Mouse (Mus musculus): ENCODE measurements around the gene Zranb2.

Zranb2 gene

GRCm38 (mm10) chr3:157533964-157534785 is at the start of gene Zranb2:
Gene Zranb2, plus strand, starts transcription at chr3:157534160.
- DNase-seq: peak; percentile 95

- DNase-seq: no peak
These were observed 41.9 kb upstream of the Zranb2 start for GRCm38 (mm10) chr3:157492043-157492442.

- DNase-seq: no peak
These were observed 31.7 kb upstream of the Zranb2 start for GRCm38 (mm10) chr3:157502216-157502615.

GRCm38 (mm10) chr3:157514116-157514796 is 19.7 kb upstream of the Zranb2 start:
- no peak for DNase-seq

GRCm38 (mm10) chr3:157516471-157516870 is 17.5 kb upstream of the Zranb2 start:
- no peak for DNase-seq

GRCm38 (mm10) chr3:157517992-157518391 is 16.0 kb upstream of the Zranb2 start:
- DNase-seq: no peak

- DNase-seq: peak; percentile 19
These were observed 13.5 kb upstream of the Zranb2 start for GRCm38 (mm10) chr3:157520433-157520832.

GRCm38 (mm10) chr3:157523834-157524233 is 10.1 kb upstream of the Zranb2 start:
- DNase-seq: no peak

GRCm38 (mm10) chr3:157531585-157531984 is 2.4 kb upstream of the Zranb2 start:
- DNase-seq: no peak

- DNase-seq: no peak
These were observed 941 bp downstream of the Zranb2 start for GRCm38 (mm10) chr3:157534786-157535415.

GRCm38 (mm10) chr3:157549323-157549722 is 15.4 kb downstream of the Zranb2 start:
- DNase-seq: no peak

GRCm38 (mm10) chr3:157549758-157550600 is 16.0 kb downstream of the Zranb2 start:
- DNase-seq: no peak

GRCm38 (mm10) chr3:157565196-157565595 is 31.2 kb downstream of the Zranb2 start:
- peak; percentile 37 for DNase-seq

GRCm38 (mm10) chr3:157566725-157567565 is 33.0 kb downstream of the Zranb2 start, which contains the start of gene Ptger3:
Gene Ptger3, plus strand, starts transcription at chr3:157566892.
- DNase-seq: peak; percentile 47

- DNase-seq: no peak
These were observed 33.7 kb downstream of the Zranb2 start for GRCm38 (mm10) chr3:157567566-157568132.

- peak; percentile 8 for DNase-seq
These were observed 38.1 kb downstream of the Zranb2 start for GRCm38 (mm10) chr3:157572011-157572410.

- DNase-seq: no peak
These were observed 41.7 kb downstream of the Zranb2 start for GRCm38 (mm10) chr3:157575441-157576342.

- DNase-seq: no peak
These were observed 42.4 kb downstream of the Zranb2 start for GRCm38 (mm10) chr3:157576343-157576722.

GRCm38 (mm10) chr3:157576862-157577261 is 42.9 kb downstream of the Zranb2 start:
- no peak for DNase-seq

- DNase-seq: no peak
These were observed 44.7 kb downstream of the Zranb2 start for GRCm38 (mm10) chr3:157578469-157579170.

All from thymus, postnatal 14 days (tissue).